Mouse (Mus musculus) hematopoietic stem cell, adult 5-6 weeks (primary cell): ENCODE measurements around the gene Dcbld2. TPM values are rescaled to one million over a fixed set of nuclear protein-coding genes. Genes with fewer than 3 reads are reported as not detected.
A peak's percentile ranks its signal among the peaks of the same experiment; 100 is the strongest.

Source experiments
- ATAC-seq, 2 experiments: fragments of 125-278 bp in 1 of 2; replicated peaks in 1 of 2; 2 replicates each; pipeline ENCODE4 v1.8.0; 2016 to 2017; ENCODE audit warnings: inconsistent platforms in 2 of 2, mild to moderate bottlenecking in 2 of 2, moderate number of reproducible peaks in 2 of 2, low read depth in 1 of 2, moderate TSS enrichment in 1 of 2; ENCODE audit not compliant: low FRiP score in 2 of 2, poor library complexity in 2 of 2, severe bottlenecking in 2 of 2, insufficient read depth in 1 of 2, low TSS enrichment in 1 of 2
- total RNA-seq: library from RNA; stranded (forward); fragments of 172-1452, 232-1000 nt; gene quantifications from 2 replicates; pipeline ENCODE4 v1.2.3, GENCODE M21; 2017

Dcbld2 gene
- total RNA-seq = 0.94 and 2.5 TPM in 2 replicates

GRCm38 (mm10) chr16:58408062-58408486 is at the start of gene Dcbld2:
Gene Dcbld2, plus strand, starts transcription at chr16:58408443.
- ATAC-seq = peak; percentile 100

GRCm38 (mm10) chr16:58377170-58377569 is 31.1 kb upstream of the Dcbld2 start:
- no peak for ATAC-seq

- ATAC-seq = no peak
Measured at GRCm38 (mm10) chr16:58377756-58378503, 30.3 kb upstream of the Dcbld2 start.

- ATAC-seq = no peak
Measured at GRCm38 (mm10) chr16:58386241-58386757, 21.9 kb upstream of the Dcbld2 start.

GRCm38 (mm10) chr16:58389143-58389755 is 19.0 kb upstream of the Dcbld2 start:
- ATAC-seq = no peak

GRCm38 (mm10) chr16:58393036-58393435 is 15.2 kb upstream of the Dcbld2 start:
- no peak for ATAC-seq

GRCm38 (mm10) chr16:58394156-58394555 is 14.1 kb upstream of the Dcbld2 start:
- ATAC-seq = no peak

- ATAC-seq = no peak
Measured at GRCm38 (mm10) chr16:58398604-58399003, 9.6 kb upstream of the Dcbld2 start.

- no peak for ATAC-seq
Measured at GRCm38 (mm10) chr16:58401079-58401478, 7.2 kb upstream of the Dcbld2 start.

GRCm38 (mm10) chr16:58404665-58405064 is 3.6 kb upstream of the Dcbld2 start:
- no peak for ATAC-seq

GRCm38 (mm10) chr16:58405271-58405670 is 3.0 kb upstream of the Dcbld2 start:
- ATAC-seq = no peak

GRCm38 (mm10) chr16:58408487-58409281 is 441 bp downstream of the Dcbld2 start:
- peak in 1 of 2 experiments; percentile 15; a peak in 2 of 4 replicates for ATAC-seq

- no peak for ATAC-seq
Measured at GRCm38 (mm10) chr16:58409825-58410224, 1.6 kb downstream of the Dcbld2 start.

- ATAC-seq = no peak
Measured at GRCm38 (mm10) chr16:58414801-58415200, 6.6 kb downstream of the Dcbld2 start.

GRCm38 (mm10) chr16:58415500-58415899 is 7.3 kb downstream of the Dcbld2 start:
- ATAC-seq = no peak

- no peak for ATAC-seq
Measured at GRCm38 (mm10) chr16:58421696-58422354, 13.6 kb downstream of the Dcbld2 start.

- no peak for ATAC-seq
Measured at GRCm38 (mm10) chr16:58430246-58430645, 22.0 kb downstream of the Dcbld2 start.
